ENCODE assay signal across 14 mouse cellular contexts in the genomic region with DNA sequence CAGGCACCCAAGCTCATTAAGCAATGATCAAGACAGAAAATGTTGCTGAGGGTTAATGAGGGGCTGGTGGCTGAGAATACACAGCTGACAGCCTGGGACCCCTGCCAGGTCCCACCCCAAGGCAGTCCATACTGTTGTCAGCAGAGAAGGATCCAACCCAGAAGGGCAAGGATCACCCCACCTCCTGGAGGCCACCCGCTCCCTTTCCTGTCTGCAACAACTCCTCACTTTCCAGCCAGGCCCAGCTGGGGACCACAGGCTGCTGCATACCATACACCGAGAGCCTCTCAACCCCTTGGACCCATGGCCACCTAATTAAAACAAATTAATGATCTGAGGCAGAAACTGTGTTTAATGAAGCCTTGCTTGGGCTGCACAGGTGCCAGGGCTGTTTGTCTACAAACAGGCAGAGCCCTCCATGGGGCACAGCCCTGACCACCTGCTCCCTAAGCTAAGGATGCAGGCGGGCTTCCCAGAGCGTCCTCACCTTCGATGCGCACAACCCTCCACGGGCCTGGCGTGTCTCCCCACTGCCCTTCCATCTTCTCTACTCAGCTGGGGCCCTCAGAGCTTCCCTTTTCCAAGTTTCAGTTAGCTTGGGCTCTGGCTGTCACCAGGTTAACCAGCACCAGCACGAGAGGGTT. TPM values are rescaled to one million over a fixed set of nuclear protein-coding genes. Genes with fewer than 3 reads are reported as not detected.
DNase-seq lines count a peak whose midpoint lies in the region; ATAC-seq lines count a peak whose summit lies in the region.
"Had no signal": no experiment of that assay in that cellular context is flagged by ENCODE, and none has a peak within 500 bp of the region (broad histone marks: within the 10 kb centered on the region; RNA-seq: fewer than 3 reads in every experiment).

No protein-coding gene starts in this region.

- H3K9ac ChIP-seq in forebrain, embryonic 11.5 days (ENCODE audit: low read length) = no peak overlapping the region
- no peak overlapping the region for H3K9ac ChIP-seq in midbrain, embryonic 13.5 days (replicated peaks)
- no peak overlapping the region for H3K9ac ChIP-seq in midbrain, embryonic 11.5 days (ENCODE audit: low read length)
- no peak overlapping the region for H3K9ac ChIP-seq in intestine, embryonic 14.5 days (ENCODE audit: low read length)
- H3K9ac ChIP-seq in neural tube, embryonic 14.5 days (replicated peaks; ENCODE audit: low read depth, low read length) = no peak overlapping the region

- no peak overlapping the region for H3K4me2 ChIP-seq in forebrain, embryonic 11.5 days (ENCODE audit: low read depth, low read length, severe bottlenecking)
- no peak overlapping the region for H3K4me2 ChIP-seq in midbrain, embryonic 13.5 days (replicated peaks)
- H3K4me2 ChIP-seq in midbrain, embryonic 11.5 days = no peak overlapping the region
- no peak overlapping the region for H3K4me2 ChIP-seq in intestine, embryonic 14.5 days (ENCODE audit: low read length)
- H3K4me2 ChIP-seq in neural tube, embryonic 14.5 days (ENCODE audit: low read depth, low read length) = no peak overlapping the region

- H3K4me1 ChIP-seq in forebrain, embryonic 11.5 days (replicated peaks; ENCODE audit: control insufficient read depth, insufficient read depth, low read length) = no peaks in the 10 kb centered on the region
- peaks cover 10% of the 10 kb centered on the region for H3K4me1 ChIP-seq in forebrain, embryonic 10.5 days
- H3K4me1 ChIP-seq in midbrain, embryonic 13.5 days (replicated peaks) = 0 out of 2 replicates have a peak, but pooled peaks cover 6% of the 10 kb centered on the region
- H3K4me1 ChIP-seq in midbrain, embryonic 11.5 days (ENCODE audit: control insufficient read depth, insufficient read depth, low read length) = no peaks in the 10 kb centered on the region
- peaks cover 15% of the 10 kb centered on the region for H3K4me1 ChIP-seq in intestine, embryonic 14.5 days (replicated peaks; ENCODE audit: control insufficient read depth, insufficient read depth, low read length)
- 0 out of 2 replicates have a peak, but pooled peaks cover 3% of the 10 kb centered on the region for H3K4me1 ChIP-seq in neural tube, embryonic 14.5 days (ENCODE audit: control insufficient read depth, insufficient read depth, low read length)

- H3K27me3 ChIP-seq in forebrain, embryonic 11.5 days (ENCODE audit: control insufficient read depth, insufficient read depth, low read length) = no peaks in the 10 kb centered on the region
- 0 out of 2 replicates have a peak, but pooled peaks cover 6% of the 10 kb centered on the region for H3K27me3 ChIP-seq in forebrain, embryonic 10.5 days (ENCODE audit: poor library complexity, severe bottlenecking)
- H3K27me3 ChIP-seq in midbrain, embryonic 13.5 days = no peaks in the 10 kb centered on the region
- H3K27me3 ChIP-seq in midbrain, embryonic 11.5 days (ENCODE audit: control insufficient read depth, insufficient read depth, low read length) = no peaks in the 10 kb centered on the region
- no peaks in the 10 kb centered on the region for H3K27me3 ChIP-seq in intestine, embryonic 14.5 days (replicated peaks; ENCODE audit: control insufficient read depth, insufficient read depth, low read length)
- H3K27me3 ChIP-seq in neural tube, embryonic 14.5 days (ENCODE audit: control insufficient read depth, insufficient read depth, low read length) = no peaks in the 10 kb centered on the region; the same call in 1 of the 2 replicates

- H3K4me3 ChIP-seq in forebrain, embryonic 11.5 days (ENCODE audit: low read depth, low read length) = no peak overlapping the region
- no peak overlapping the region for H3K4me3 ChIP-seq in forebrain, embryonic 10.5 days
- no peak overlapping the region for H3K4me3 ChIP-seq in midbrain, embryonic 13.5 days (replicated peaks)
- H3K4me3 ChIP-seq in midbrain, embryonic 11.5 days (ENCODE audit: low read depth, low read length) = no peak overlapping the region
- no peak overlapping the region for H3K4me3 ChIP-seq in intestine, embryonic 14.5 days (ENCODE audit: low read depth, low read length)
- no peak overlapping the region for H3K4me3 ChIP-seq in neural tube, embryonic 14.5 days (ENCODE audit: low read depth, low read length)

- ATAC-seq in forebrain, embryonic 11.5 days (replicated peaks; ENCODE audit: low FRiP score) = peak; percentile 71
- ATAC-seq in midbrain, embryonic 13.5 days = peak; percentile 85
- no peak for ATAC-seq in midbrain, embryonic 11.5 days (ENCODE audit: low FRiP score)
- ATAC-seq in intestine, embryonic 14.5 days (replicated peaks; ENCODE audit: low FRiP score, low TSS enrichment, low read depth) = no peak; the same call in 1 of the 2 replicates
- peak; percentile 74; the same call in 1 of the 2 replicates for ATAC-seq in neural tube, embryonic 14.5 days (ENCODE audit: low read depth)

- peak; percentile 57 for DNase-seq in forebrain, embryonic 11.5 days (ENCODE audit: low spot score)
- no peak for DNase-seq in forebrain, embryonic 10.5 days (ENCODE audit: extremely low spot score, low spot score)
- DNase-seq in midbrain, embryonic 11.5 days (ENCODE audit: low spot score, missing footprints) = no peak
- DNase-seq in intestine, embryonic 14.5 days (ENCODE audit: low spot score) = peak; percentile 61
- DNase-seq in gastrocnemius, postnatal 36 days = no peak
- no peak for DNase-seq in left cerebral cortex, adult 18-20 months (ENCODE audit: low spot score in 2 of 2)
- DNase-seq: B cell, adult 2 months; embryo, embryonic 11 days; gastrocnemius, postnatal 25 days; heart, postnatal 4 days; right cerebral cortex, adult 18-20 months; thymus, adult 2 months had no signal

- H3K27ac ChIP-seq in forebrain, embryonic 11.5 days (ENCODE audit: low read depth, low read length) = no peak overlapping the region
- H3K27ac ChIP-seq in forebrain, embryonic 10.5 days = no peak overlapping the region
- no peak overlapping the region for H3K27ac ChIP-seq in midbrain, embryonic 13.5 days
- H3K27ac ChIP-seq in midbrain, embryonic 11.5 days (ENCODE audit: low read depth, low read length) = no peak overlapping the region
- H3K27ac ChIP-seq in intestine, embryonic 14.5 days (ENCODE audit: low read depth) = no peak overlapping the region
- H3K27ac ChIP-seq in neural tube, embryonic 14.5 days (ENCODE audit: low read depth, low read length) = no peak overlapping the region

- WGBS in forebrain, embryonic 11.5 days = 83% methylated on average over 9 of the region's 9 CpGs
- WGBS in forebrain, embryonic 10.5 days = 81% methylated on average over 9 of the region's 9 CpGs
- WGBS in midbrain, embryonic 13.5 days = 73% methylated on average over 9 of the region's 9 CpGs
- WGBS in midbrain, embryonic 11.5 days = 79% methylated on average over 9 of the region's 9 CpGs
- WGBS in intestine, embryonic 14.5 days = 67% methylated on average over 9 of the region's 9 CpGs
- 54% methylated on average over 9 of the region's 9 CpGs for WGBS in neural tube, embryonic 14.5 days

- H3K9me3 ChIP-seq in forebrain, embryonic 11.5 days (ENCODE audit: control insufficient read depth, low read length) = no peaks in the 10 kb centered on the region
- no peaks in the 10 kb centered on the region for H3K9me3 ChIP-seq in forebrain, embryonic 10.5 days
- no peaks in the 10 kb centered on the region for H3K9me3 ChIP-seq in midbrain, embryonic 13.5 days
- H3K9me3 ChIP-seq in midbrain, embryonic 11.5 days (ENCODE audit: control insufficient read depth, low read length) = no peaks in the 10 kb centered on the region
- no peaks in the 10 kb centered on the region for H3K9me3 ChIP-seq in intestine, embryonic 14.5 days (ENCODE audit: control insufficient read depth, low read length)
- no peaks in the 10 kb centered on the region for H3K9me3 ChIP-seq in neural tube, embryonic 14.5 days (ENCODE audit: control insufficient read depth, low read length)

- intact Hi-C loops in gastrocnemius, postnatal 36 days (cut with DNase I) = no loop called here

- no peaks in the 10 kb centered on the region for H3K36me3 ChIP-seq in forebrain, embryonic 11.5 days (ENCODE audit: control insufficient read depth, insufficient read depth, low read length)
- H3K36me3 ChIP-seq in forebrain, embryonic 10.5 days (replicated peaks) = no peaks in the 10 kb centered on the region
- no peaks in the 10 kb centered on the region for H3K36me3 ChIP-seq in midbrain, embryonic 13.5 days
- H3K36me3 ChIP-seq in midbrain, embryonic 11.5 days (ENCODE audit: control insufficient read depth, insufficient read depth, low read length) = no peaks in the 10 kb centered on the region
- H3K36me3 ChIP-seq in intestine, embryonic 14.5 days (ENCODE audit: control insufficient read depth, insufficient read depth, low read length) = no peaks in the 10 kb centered on the region
- no peaks in the 10 kb centered on the region for H3K36me3 ChIP-seq in neural tube, embryonic 14.5 days (ENCODE audit: control insufficient read depth, insufficient read depth, low read length)

RNA-seq across cellular contexts. Expression of a gene that starts 53.4 kb away (rescaled TPM):
- polyA plus RNA-seq in forebrain, embryonic 11.5 days (2014; fragmentation: Nextera tagmentation; extraction: Ambion mirVana) = 84.7 and 97.4 TPM in 2 replicates
- 53.3 and 56.3 TPM in 2 replicates for polyA plus RNA-seq in forebrain, embryonic 10.5 days (2016; fragmentation: Nextera tagmentation; extraction: Ambion mirVana)
- 45.4 and 47.7 TPM in 2 replicates for polyA plus RNA-seq in midbrain, embryonic 13.5 days (2015; fragmentation: Nextera tagmentation; extraction: Ambion mirVana)
- 61.4 and 68.6 TPM in 2 replicates for polyA plus RNA-seq in midbrain, embryonic 11.5 days (2014; fragmentation: Nextera tagmentation; extraction: Ambion mirVana)
- polyA plus RNA-seq in intestine, embryonic 14.5 days (2014; fragmentation: Nextera tagmentation; extraction: Ambion mirVana) = 20.0 and 24.1 TPM in 2 replicates
- 15.1 and 18.8 TPM in 2 replicates for polyA plus RNA-seq in neural tube, embryonic 14.5 days (2014; fragmentation: Nextera tagmentation; extraction: Ambion mirVana)
- total RNA-seq in gastrocnemius, postnatal 36 days (2021) = 1 to 10 TPM; 3.2 to 3.4 TPM
- 1 to 10 TPM; 5.3 to 7.0 TPM for total RNA-seq in left cerebral cortex, adult 18-20 months (2021)

Comparison
In these comparisons a context has a peak if more than half of its experiments do, and no peak if none do; other contexts are left out.
1. ATAC-seq: peak in forebrain, embryonic 11.5 days (single experiment), midbrain, embryonic 13.5 days (single experiment) and neural tube, embryonic 14.5 days (single experiment); none in midbrain, embryonic 11.5 days (single experiment) and intestine, embryonic 14.5 days (single experiment).
2. DNase-seq: peak in forebrain, embryonic 11.5 days (single experiment) and intestine, embryonic 14.5 days (single experiment); none in forebrain, embryonic 10.5 days (single experiment), midbrain, embryonic 11.5 days (single experiment), gastrocnemius, postnatal 36 days (0 of 2) and left cerebral cortex, adult 18-20 months (0 of 2).